Mouse (Mus musculus) ES-Bruce4 (cell line): ENCODE data around the gene Alg5.

Experiments
- CTCF ChIP-seq: IDR thresholded peaks from one replicate; pipeline ENCODE4 v1.8.1; 2011; ENCODE audit warnings: low read depth, low read length
- EP300 ChIP-seq: IDR thresholded peaks from 2 replicates; pipeline ENCODE4 v1.6.1; 2011; ENCODE audit warnings: low read depth, low read length; ENCODE audit not compliant: insufficient read depth
- POLR2A ChIP-seq: IDR thresholded peaks from one replicate; pipeline ENCODE4 v1.8.1; 2011; ENCODE audit warnings: low read length; ENCODE audit not compliant: insufficient read depth

DNA sequence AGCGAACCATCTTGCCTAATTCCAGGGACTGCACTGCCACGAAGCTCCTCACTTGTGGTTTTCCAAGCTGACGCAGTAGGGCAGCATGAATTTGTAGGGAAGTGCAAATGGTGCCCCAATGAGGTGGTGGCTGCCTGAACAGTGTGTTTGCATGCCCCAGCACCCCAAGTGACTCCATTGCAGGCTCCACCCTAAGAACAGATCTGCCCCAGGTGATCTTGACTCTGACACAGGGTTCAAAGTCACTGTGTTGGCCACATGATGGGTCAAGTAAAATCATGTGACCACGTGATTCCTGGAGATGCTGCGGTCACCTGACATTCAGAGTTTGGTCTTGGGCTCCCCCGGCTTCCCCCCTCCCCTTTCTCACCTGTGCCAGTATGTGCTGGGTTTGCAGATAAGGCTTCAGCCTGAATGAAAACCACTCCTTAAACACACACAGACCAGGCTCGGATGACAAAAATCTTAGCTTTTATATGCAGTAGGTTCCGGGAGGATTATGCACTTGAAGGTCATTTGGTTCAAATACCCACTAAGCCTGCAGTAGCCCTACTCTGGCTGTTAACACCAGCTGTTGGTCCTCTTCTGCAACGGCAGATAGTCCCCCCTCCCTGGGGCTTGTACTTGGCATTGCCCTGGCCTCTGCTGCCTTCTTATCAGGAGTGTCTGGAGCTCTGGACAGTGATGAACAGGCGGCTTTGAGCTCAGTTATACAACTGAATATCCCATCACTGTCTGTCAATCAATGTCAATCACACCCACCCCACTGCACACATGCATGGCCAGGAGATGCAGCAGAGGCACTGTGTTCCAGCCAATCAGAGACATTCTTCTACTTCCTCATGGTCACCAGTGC, 56.7 kb downstream of the Alg5 start:
- TF ChIP-seq EP300: no peak
- TF ChIP-seq CTCF: no peak
- TF ChIP-seq POLR2A: no peak
